Mouse (Mus musculus) neural tube, embryonic 15.5 days (tissue): ENCODE data around the gene Camk1. TPM values are rescaled to one million over a fixed set of nuclear protein-coding genes. Genes with fewer than 3 reads are reported as not detected.

Experiments
- ATAC-seq: fragments of 200-750 bp; cut with Nextera tagmentation; 2 replicates; pipeline ENCODE4 v1.8.0; 2017; ENCODE audit warnings: mild to moderate bottlenecking, moderate TSS enrichment, moderate library complexity; ENCODE audit not compliant: low FRiP score
- H3K27ac ChIP-seq: fragments of 300-500 bp; sonication (generic); replicated peaks from 2 replicates; pipeline ENCODE4 v1.5.1; 2015; ENCODE audit warnings: mild to moderate bottlenecking, inconsistent platforms
- H3K27me3 ChIP-seq: fragments of 300-500 bp; sonication (generic); replicated peaks from 2 replicates; pipeline ENCODE4 v1.6.1; 2015; ENCODE audit warnings: inconsistent platforms
- H3K36me3 ChIP-seq: fragments of 300-500 bp; sonication (generic); 2 replicates; pipeline ENCODE4 v1.6.1; 2015; ENCODE audit warnings: inconsistent platforms
- H3K4me1 ChIP-seq: fragments of 300-500 bp; sonication (generic); 2 replicates; pipeline ENCODE4 v1.6.1; 2015; ENCODE audit warnings: inconsistent platforms
- H3K4me2 ChIP-seq: fragments of 300-500 bp; sonication (generic); 2 replicates; pipeline ENCODE4 v1.6.1; 2015; ENCODE audit warnings: inconsistent platforms, mild to moderate bottlenecking, moderate library complexity
- H3K4me3 ChIP-seq: fragments of 300-500 bp; sonication (generic); replicated peaks from 2 replicates; pipeline ENCODE4 v1.5.1; 2015; ENCODE audit warnings: mild to moderate bottlenecking, inconsistent platforms
- H3K9ac ChIP-seq: fragments of 300-500 bp; sonication (generic); replicated peaks from 2 replicates; pipeline ENCODE4 v1.6.1; 2015; ENCODE audit warnings: mild to moderate bottlenecking, inconsistent platforms
- H3K9me3 ChIP-seq: fragments of 300-500 bp; sonication (generic); replicated peaks from 2 replicates; pipeline ENCODE4 v1.6.1; 2016; ENCODE audit warnings: inconsistent platforms
- WGBS: fragments of 180-500 bp; shearing (Covaris S2); methylation state at CpG from one replicate; pipeline ENCODE4 v1.1.7; 2015; ENCODE audit warnings: mixed read lengths; 5-methylcytosine and 5-hydroxymethylcytosine counted together
- polyA plus RNA-seq: library from polyadenylated mRNA; unstranded; fragments of >200 nt; fragmentation: Nextera tagmentation; extraction: Ambion mirVana; gene quantifications from 2 replicates; pipeline ENCODE4 v1.2.1, GENCODE M21; 2015

Camk1 gene
- polyA plus RNA-seq, 1 experiment from 2014 or later: 119 TPM

- H3K27me3 ChIP-seq: no peaks in the 10 kb centered on the region
- WGBS: 1% methylated on average over 61 of the region's 61 CpGs
- peak; percentile 96 for ATAC-seq
Measured at GRCm38 (mm10) chr6:113377496-113378385, 34.0 kb upstream of the Camk1 start, which contains the start of the genes Tada3 and Arpc4. Tada3 (minus strand) TSS chr6:113377883. Arpc4 (plus strand) TSS chr6:113378115.

DNA sequence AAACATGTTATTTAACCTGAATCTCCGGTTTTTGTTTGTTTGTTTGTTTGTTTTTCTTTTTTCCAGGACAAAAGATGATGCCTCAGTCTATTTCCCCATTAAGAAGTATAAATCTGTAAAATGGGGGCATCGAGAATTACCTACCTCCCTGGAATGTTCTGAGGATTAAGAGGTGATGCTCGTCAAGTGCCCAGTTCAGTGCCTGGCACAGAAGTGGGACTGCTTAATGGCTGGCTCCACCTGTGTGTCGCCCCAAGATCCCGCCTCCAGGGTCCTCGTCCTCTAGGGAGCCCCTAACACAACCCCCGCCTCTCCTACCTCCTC is 33.4 kb upstream of the Camk1 start:
- Histone ChIP-seq H3K4me1 (peaks cover 31% of the 10 kb centered on the region), H3K27ac (peak overlapping the region; percentile 98), H3K27me3 (no peaks in the 10 kb centered on the region), H3K36me3 (peaks cover 55% of the 10 kb centered on the region), H3K9ac (peak overlapping the region; percentile 98), H3K9me3 (no peaks in the 10 kb centered on the region), H3K4me3 (peak overlapping the region; percentile 100), H3K4me2 (peak overlapping the region; percentile 72)
- WGBS: 8% methylated on average over 7 of the region's 7 CpGs
- ATAC-seq: no peak

More at GRCm38 (mm10) chr6:113377496-113378385, 34.0 kb upstream of the Camk1 start, which contains the start of the genes Tada3 and Arpc4:
- peak within 1 kb of the TSS; percentile 100 for H3K4me3 ChIP-seq
- H3K9me3 ChIP-seq: no peaks in the 10 kb centered on the region
- peak within 1 kb of the TSS; percentile 98 for H3K27ac ChIP-seq
- H3K4me1 ChIP-seq: peaks cover 31% of the 10 kb centered on the region
- peaks cover 54% of the 10 kb centered on the region for H3K36me3 ChIP-seq
- peak within 1 kb of the TSS; percentile 98 for H3K9ac ChIP-seq
- H3K4me2 ChIP-seq: peak within 1 kb of the TSS; percentile 72

GRCm38 (mm10) chr6:113373491-113373890 is 29.7 kb upstream of the Camk1 start:
- Histone ChIP-seq H3K4me2 (no peak overlapping the region), H3K27me3 (no peaks in the 10 kb centered on the region), H3K9ac (no peak overlapping the region), H3K27ac (no peak overlapping the region), H3K4me1 (peaks cover 17% of the 10 kb centered on the region), H3K36me3 (peaks cover 73% of the 10 kb centered on the region), H3K4me3 (no peak overlapping the region), H3K9me3 (no peaks in the 10 kb centered on the region)
- no peak for ATAC-seq
- WGBS: 91% methylated on average over 4 of the region's 4 CpGs

DNA sequence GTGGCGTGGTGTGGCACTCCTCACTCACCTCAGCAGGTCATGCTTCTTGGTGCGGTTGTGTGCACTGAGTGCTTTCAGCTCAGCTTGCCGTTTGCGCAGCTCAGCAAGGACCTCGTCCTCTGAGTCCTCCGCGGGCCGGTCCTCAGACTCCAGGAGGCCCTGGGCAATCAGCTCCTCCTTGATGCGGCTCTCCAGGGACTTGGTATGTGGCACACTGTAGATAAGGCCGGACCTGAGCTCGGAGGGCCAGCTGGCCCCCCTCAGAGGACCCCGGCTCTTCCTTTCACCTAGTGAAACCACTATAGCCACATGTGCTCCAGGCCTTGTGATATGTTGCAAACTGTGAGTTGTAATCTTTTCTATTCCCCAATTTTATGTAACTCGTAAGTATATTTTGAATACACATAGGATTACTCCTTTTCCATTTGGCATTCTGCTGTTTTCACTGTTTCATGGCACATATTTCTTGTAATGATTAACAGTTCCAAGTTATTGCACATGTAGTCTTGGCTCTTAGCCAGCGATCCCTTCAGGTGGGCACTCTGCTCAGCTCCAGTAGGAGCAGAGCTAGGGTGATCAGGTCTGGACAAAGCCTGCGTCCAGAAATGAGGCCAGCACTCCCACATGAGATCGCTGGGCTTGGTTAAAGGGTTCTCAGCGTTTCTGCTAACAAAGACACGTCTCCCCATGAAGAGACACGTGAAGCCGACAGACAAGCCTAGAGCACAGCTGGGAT is 26.6 kb upstream of the Camk1 start:
- Histone ChIP-seq H3K27ac (no peak overlapping the region), H3K36me3 (peaks cover 86% of the 10 kb centered on the region), H3K4me2 (no peak overlapping the region), H3K4me1 (no peaks in the 10 kb centered on the region), H3K9ac (no peak overlapping the region), H3K27me3 (no peaks in the 10 kb centered on the region), H3K9me3 (no peaks in the 10 kb centered on the region), H3K4me3 (no peak overlapping the region)
- WGBS: 93% methylated on average over 20 of the region's 20 CpGs
- ATAC-seq: no peak

DNA sequence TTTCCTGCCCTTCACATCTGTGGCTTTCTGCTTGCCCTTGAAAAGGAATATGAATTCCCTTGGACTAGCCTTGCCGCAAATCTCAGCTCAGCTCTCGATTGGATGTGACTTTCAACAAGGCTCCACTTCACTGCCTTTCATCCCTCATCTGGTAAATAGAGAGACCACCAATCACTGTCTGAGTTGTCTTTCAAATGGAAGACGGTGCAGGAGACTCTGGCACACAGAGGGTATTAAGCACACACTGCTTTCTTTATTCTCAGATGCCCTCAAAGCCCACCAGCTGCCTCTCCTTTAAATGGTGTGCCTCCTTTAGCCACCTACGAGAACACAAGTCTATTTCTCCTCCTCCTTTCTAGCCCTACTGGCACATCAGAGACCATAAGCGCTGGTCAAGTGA is 24.8 kb upstream of the Camk1 start:
- Histone ChIP-seq H3K4me3 (no peak overlapping the region), H3K4me2 (no peak overlapping the region), H3K27me3 (no peaks in the 10 kb centered on the region), H3K9me3 (no peaks in the 10 kb centered on the region), H3K27ac (peak overlapping the region; percentile 33; the same call in 1 of the 2 replicates), H3K36me3 (peaks cover 69% of the 10 kb centered on the region), H3K4me1 (no peaks in the 10 kb centered on the region), H3K9ac (no peak overlapping the region)
- peak; percentile 35; the same call in 1 of the 2 replicates for ATAC-seq
- 67% methylated on average over 5 of the region's 5 CpGs for WGBS

GRCm38 (mm10) chr6:113368124-113368523 is 24.3 kb upstream of the Camk1 start:
- ATAC-seq: no peak
- H3K4me3 ChIP-seq: no peak overlapping the region
- no peaks in the 10 kb centered on the region for H3K4me1 ChIP-seq
- peak overlapping the region; percentile 33; the same call in 1 of the 2 replicates for H3K27ac ChIP-seq
- no peaks in the 10 kb centered on the region for H3K9me3 ChIP-seq
- 88% methylated on average over 7 of the region's 7 CpGs for WGBS
- H3K36me3 ChIP-seq: peaks cover 64% of the 10 kb centered on the region
- no peaks in the 10 kb centered on the region for H3K27me3 ChIP-seq
- no peak overlapping the region for H3K9ac ChIP-seq
- H3K4me2 ChIP-seq: no peak overlapping the region

DNA sequence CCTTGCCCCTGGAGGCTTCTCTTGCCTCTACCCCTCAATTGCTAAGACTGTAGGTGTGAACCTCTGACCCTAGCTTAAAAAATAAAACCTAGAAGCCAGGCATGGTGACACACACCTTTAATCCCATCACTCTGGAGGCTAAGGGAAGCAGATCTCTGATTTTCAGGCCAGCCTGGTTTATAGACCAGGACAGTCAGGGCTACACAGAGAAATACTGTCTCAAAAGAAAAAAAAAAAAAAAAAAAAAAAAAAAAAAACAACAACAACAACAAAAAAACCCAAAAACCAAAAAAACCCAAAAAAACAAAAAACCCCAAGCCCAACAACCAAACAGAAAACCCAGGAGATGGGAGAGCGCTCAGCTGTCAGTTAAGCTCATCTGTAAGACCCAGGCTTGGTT is 23.8 kb upstream of the Camk1 start:
- Histone ChIP-seq H3K4me2 (no peak overlapping the region), H3K4me1 (no peaks in the 10 kb centered on the region), H3K9me3 (no peaks in the 10 kb centered on the region), H3K27ac (no peak overlapping the region), H3K27me3 (no peaks in the 10 kb centered on the region), H3K36me3 (peaks cover 58% of the 10 kb centered on the region), H3K4me3 (no peak overlapping the region), H3K9ac (no peak overlapping the region)
- WGBS: 100% methylated on average over 1 of the region's 1 CpGs
- no peak for ATAC-seq

GRCm38 (mm10) chr6:113366639-113367038 is 22.9 kb upstream of the Camk1 start:
- peaks cover 50% of the 10 kb centered on the region for H3K36me3 ChIP-seq
- H3K27me3 ChIP-seq: no peaks in the 10 kb centered on the region
- H3K9ac ChIP-seq: no peak overlapping the region
- 95% methylated on average over 6 of the region's 6 CpGs for whole genome bisulfite sequencing
- no peaks in the 10 kb centered on the region for H3K4me1 ChIP-seq
- no peaks in the 10 kb centered on the region for H3K9me3 ChIP-seq
- H3K27ac ChIP-seq: no peak overlapping the region
- ATAC-seq: no peak
- no peak overlapping the region for H3K4me3 ChIP-seq
- H3K4me2 ChIP-seq: no peak overlapping the region

- Histone ChIP-seq H3K36me3 (peaks cover 30% of the 10 kb centered on the region), H3K9ac (no peak overlapping the region)
- 63% methylated on average over 8 of the region's 8 CpGs for WGBS
Measured at GRCm38 (mm10) chr6:113364518-113365135, 20.8 kb upstream of the Camk1 start.

DNA sequence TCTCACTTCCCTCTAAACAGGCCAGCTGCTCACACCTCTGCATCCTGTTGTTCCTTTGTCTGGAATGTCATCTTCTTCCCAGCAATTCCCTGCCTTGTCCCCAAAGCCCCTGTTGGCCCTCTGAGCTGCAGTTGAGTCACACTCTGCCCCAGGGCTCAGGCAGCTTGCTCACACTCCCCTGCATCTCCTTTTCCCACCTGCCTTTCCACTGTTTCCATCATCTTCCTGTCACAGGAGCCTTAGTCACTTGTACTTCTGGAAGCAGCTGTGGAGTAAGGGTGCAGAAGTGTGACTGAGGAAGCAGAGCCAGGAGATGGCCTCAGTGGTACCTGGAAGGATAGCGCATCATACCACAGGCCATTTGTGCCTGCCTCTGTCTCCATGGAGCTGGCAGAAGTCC is 18.5 kb upstream of the Camk1 start:
- WGBS: 93% methylated on average over 1 of the region's 1 CpGs
- H3K9ac ChIP-seq: no peak overlapping the region
- H3K36me3 ChIP-seq: peaks cover 11% of the 10 kb centered on the region
- no peak overlapping the region for H3K4me2 ChIP-seq
- no peaks in the 10 kb centered on the region for H3K9me3 ChIP-seq
- no peaks in the 10 kb centered on the region for H3K27me3 ChIP-seq
- no peaks in the 10 kb centered on the region for H3K4me1 ChIP-seq
- ATAC-seq: no peak
- H3K4me3 ChIP-seq: no peak overlapping the region
- H3K27ac ChIP-seq: no peak overlapping the region

More at GRCm38 (mm10) chr6:113364518-113365135, 20.8 kb upstream of the Camk1 start:
- no peak for ATAC-seq
- Histone ChIP-seq H3K4me2 (no peak overlapping the region), H3K9me3 (no peaks in the 10 kb centered on the region), H3K4me3 (no peak overlapping the region), H3K27me3 (no peaks in the 10 kb centered on the region), H3K27ac (no peak overlapping the region), H3K4me1 (no peaks in the 10 kb centered on the region)

DNA sequence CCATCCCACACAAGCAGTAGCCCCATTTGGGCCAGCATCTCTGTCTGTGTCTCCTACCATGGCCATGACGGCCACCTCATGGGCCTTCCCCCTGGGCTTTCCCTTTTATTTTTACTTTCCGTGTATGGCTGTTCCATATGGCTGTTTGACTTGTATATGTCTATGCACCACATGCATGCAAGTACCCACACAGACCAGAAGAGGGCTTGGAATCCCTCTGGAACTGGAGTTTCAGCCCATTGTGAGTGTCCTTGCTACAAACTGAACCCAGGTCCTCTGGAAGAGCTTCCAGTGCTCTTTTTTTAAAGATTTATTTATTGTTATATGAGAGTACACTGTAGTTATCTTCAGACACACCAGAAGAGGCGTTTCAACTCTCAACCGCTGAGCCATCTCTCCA is 17.7 kb upstream of the Camk1 start:
- no peak overlapping the region for H3K4me3 ChIP-seq
- WGBS: 75% methylated on average over 4 of the region's 4 CpGs
- no peaks in the 10 kb centered on the region for H3K9me3 ChIP-seq
- ATAC-seq: no peak
- H3K27ac ChIP-seq: no peak overlapping the region
- peaks cover 4% of the 10 kb centered on the region for H3K36me3 ChIP-seq
- H3K4me1 ChIP-seq: no peaks in the 10 kb centered on the region
- H3K9ac ChIP-seq: no peak overlapping the region
- H3K4me2 ChIP-seq: no peak overlapping the region
- H3K27me3 ChIP-seq: no peaks in the 10 kb centered on the region
